Mouse (Mus musculus) intestine, postnatal 0 days (tissue): ENCODE data around the gene Sar1a. TPM values are rescaled to one million over a fixed set of nuclear protein-coding genes. Genes with fewer than 3 reads are reported as not detected.

Experiments used
- ATAC-seq: fragments of 200-750 bp; cut with Nextera tagmentation; 2 replicates; pipeline ENCODE4 v1.8.0; 2017; ENCODE audit warnings: mild to moderate bottlenecking, moderate TSS enrichment, moderate library complexity
- H3K27ac ChIP-seq: fragments of 300-500 bp; sonication (generic); 2 replicates; pipeline ENCODE4 v1.5.1; 2014; ENCODE audit warnings: mild to moderate bottlenecking, low read depth, low read length, moderate library complexity
- H3K27me3 ChIP-seq: fragments of 300-500 bp; sonication (generic); replicated peaks from 2 replicates; pipeline ENCODE4 v1.6.1; 2014; ENCODE audit warnings: low read length, mixed read lengths; ENCODE audit not compliant: control insufficient read depth, insufficient read depth
- H3K36me3 ChIP-seq: fragments of 300-500 bp; sonication (generic); 2 replicates; pipeline ENCODE4 v1.6.1; 2014; ENCODE audit warnings: mild to moderate bottlenecking, moderate library complexity; ENCODE audit not compliant: control insufficient read depth, insufficient read depth
- H3K4me1 ChIP-seq: fragments of 300-500 bp; sonication (generic); replicated peaks from 2 replicates; pipeline ENCODE4 v1.6.1; 2014; ENCODE audit warnings: antibody characterized with exemption, low read length, mixed read lengths; ENCODE audit not compliant: control insufficient read depth, insufficient read depth
- H3K4me2 ChIP-seq: fragments of 300-500 bp; sonication (generic); replicated peaks from 2 replicates; pipeline ENCODE4 v1.6.1; 2014; ENCODE audit warnings: low read depth, mild to moderate bottlenecking, moderate library complexity
- H3K4me3 ChIP-seq: fragments of 300-500 bp; sonication (generic); 2 replicates; pipeline ENCODE4 v1.5.1; 2014; ENCODE audit warnings: low read depth, low read length
- H3K9ac ChIP-seq: fragments of 300-500 bp; sonication (generic); 2 replicates; pipeline ENCODE4 v1.6.1; 2014; ENCODE audit warnings: mild to moderate bottlenecking, low read depth, low read length
- H3K9me3 ChIP-seq: fragments of 300-500 bp; sonication (generic); 2 replicates; pipeline ENCODE4 v1.6.1; 2016; ENCODE audit warnings: mixed run types; ENCODE audit not compliant: control insufficient read depth
- CTCF ChIP-seq: sonication (generic); IDR thresholded peaks from 2 replicates; pipeline ENCODE4 v1.5.1; 2016; ENCODE audit warnings: low read depth, mild to moderate bottlenecking, control low read depth, antibody characterized with exemption, moderate library complexity
- WGBS: fragments of 180-500 bp; shearing (Covaris S2); extraction: QIAGEN DNeasy Blood & Tissue Kit; methylation state at CpG from one replicate; pipeline ENCODE4 v1.1.7; 2014; 5-methylcytosine and 5-hydroxymethylcytosine counted together
- polyA plus RNA-seq: library from polyadenylated mRNA; unstranded; fragments of >200 nt; fragmentation: Nextera tagmentation; extraction: Ambion mirVana; gene quantifications from 2 replicates; pipeline ENCODE4 v1.2.1, GENCODE M21; 2015

Gene Sar1a
- polyA plus RNA-seq, 1 experiment from 2014 or later, result 111 TPM

DNA sequence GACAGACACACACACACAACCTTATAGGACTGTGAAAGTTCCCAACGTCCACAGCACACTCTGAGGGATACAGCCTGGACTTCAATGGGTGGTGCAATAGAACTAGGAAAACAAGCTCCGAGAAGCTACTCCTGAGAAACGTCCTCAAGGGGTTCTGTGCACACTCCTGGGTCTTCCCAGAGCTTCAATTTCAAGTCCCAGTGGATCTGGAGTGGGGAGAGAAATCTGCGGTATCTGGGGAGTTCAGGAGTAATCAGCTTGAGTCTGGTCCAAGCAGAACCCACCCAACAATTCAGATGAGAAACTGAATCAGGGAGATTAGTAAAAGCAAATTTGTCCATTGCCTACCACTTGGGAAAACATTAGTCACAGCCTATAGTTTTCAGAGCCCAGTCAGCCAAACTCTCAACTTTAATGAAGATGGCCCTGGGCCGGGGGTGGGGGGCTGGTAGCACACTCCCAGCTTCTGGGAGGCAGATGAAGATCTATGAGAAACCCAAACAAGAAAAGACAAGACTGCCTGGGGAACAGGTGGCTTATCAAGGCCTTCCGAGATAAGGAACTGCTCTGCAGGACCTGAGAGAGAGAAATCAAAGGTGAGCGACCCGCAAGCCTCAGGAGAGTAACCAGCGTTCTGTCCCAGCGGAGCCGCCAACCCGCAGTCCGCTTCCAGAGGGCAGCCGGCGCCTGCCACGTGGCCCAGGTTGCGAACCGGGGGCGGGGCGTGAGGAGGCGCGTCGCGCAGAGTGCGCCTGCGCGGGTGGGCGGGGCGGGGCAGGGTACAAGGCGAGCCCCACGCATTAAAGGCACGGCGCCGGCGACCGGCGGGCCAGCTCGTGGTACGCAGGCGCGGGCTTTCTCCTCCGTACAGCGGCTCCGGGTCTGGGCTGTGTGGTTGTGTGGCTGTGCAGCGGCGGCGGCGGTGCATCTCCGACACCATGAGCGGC is 32.0 kb upstream of the Sar1a start, which contains the start of gene Ppa1:
Gene Ppa1 (plus strand): TSS at position 763 of the 947 bp plus-strand sequence.
- under 1% methylated on average over 48 of the region's 50 CpGs for WGBS
- peak; percentile 85 for ATAC-seq
- Histone ChIP-seq H3K4me1 (peaks cover 16% of the 10 kb centered on the region), H3K4me3 (peak within 1 kb of the TSS; percentile 85), H3K9ac (peak within 1 kb of the TSS; percentile 74), H3K4me2 (peak within 1 kb of the TSS; percentile 93), H3K9me3 (no peaks in the 10 kb centered on the region), H3K27me3 (no peaks in the 10 kb centered on the region), H3K36me3 (peaks cover 6% of the 10 kb centered on the region; the same call in 1 of the 2 replicates), H3K27ac (peak within 1 kb of the TSS; percentile 90)
- no peak for TF ChIP-seq CTCF

DNA sequence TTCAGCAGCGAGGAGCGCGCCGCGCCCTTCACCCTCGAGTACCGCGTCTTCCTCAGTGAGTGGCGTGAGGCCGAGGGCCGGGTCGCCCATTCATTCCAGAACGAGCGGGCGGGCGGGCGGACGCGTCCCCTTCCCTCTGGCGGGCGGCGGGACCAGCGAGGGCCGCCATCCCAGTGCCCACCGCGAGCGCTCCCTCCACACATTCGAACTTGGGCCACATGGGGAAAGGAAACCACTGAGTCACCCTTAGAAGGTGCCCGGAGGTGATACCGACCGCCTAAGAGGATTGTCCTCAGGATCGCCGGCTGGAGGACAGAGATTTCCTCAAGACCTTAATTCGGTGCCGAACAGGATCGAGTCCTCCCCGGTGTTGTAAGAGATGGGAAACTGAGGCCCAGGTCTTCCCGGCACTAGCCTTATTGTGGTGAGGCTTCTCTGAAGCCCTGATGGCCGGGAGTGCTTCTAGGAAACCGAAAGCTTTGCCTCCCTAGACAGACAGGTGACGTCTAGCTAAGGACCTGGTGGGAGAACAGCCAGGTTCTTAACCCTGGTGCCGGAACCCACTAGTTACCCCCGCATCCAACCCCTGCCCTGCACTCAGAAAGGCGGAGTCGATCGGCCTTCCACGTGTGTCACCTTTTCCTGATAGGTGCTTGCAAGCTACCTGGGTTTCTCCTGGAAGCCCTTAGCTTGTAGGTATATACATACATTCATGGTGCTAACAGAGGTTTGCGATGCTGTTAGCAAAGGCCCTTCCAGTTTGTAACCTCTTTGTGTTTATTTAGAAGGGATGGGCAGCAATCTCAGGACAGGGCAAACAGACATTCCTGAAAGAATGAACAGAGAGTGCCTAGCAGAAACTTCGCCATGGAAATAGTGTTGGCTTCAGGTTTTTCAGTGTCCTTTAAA is 31.1 kb upstream of the Sar1a start:
- Histone ChIP-seq H3K27ac (peak overlapping the region; percentile 90), H3K36me3 (peaks cover 6% of the 10 kb centered on the region; the same call in 1 of the 2 replicates), H3K9ac (peak overlapping the region; percentile 74), H3K27me3 (no peaks in the 10 kb centered on the region), H3K4me3 (peak overlapping the region; percentile 85), H3K9me3 (no peaks in the 10 kb centered on the region), H3K4me2 (peak overlapping the region; percentile 93), H3K4me1 (peaks cover 16% of the 10 kb centered on the region)
- TF ChIP-seq CTCF, result no peak; the same call in 1 of the 2 replicates
- WGBS, result 2% methylated on average over 41 of the region's 49 CpGs
- peak; percentile 48 for ATAC-seq

DNA sequence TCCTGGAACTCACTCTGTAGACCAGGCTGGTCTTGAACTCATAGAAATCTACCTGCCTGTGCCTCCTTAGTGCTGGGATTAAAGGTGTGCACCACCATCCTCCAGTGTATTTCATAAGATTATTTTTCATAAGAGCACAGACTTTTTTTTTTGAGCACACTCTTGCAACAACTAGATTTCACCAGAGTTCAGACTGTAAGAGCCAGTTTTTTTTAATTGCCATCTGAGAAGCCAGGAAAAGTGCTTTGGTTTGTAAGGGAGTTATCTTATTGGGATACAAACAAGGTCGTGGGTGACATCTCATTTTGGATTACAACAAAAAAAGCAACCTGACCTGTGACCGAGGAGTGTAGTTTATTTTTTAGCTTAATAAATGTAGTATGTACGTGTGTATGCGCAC is 26.0 kb upstream of the Sar1a start:
- no peaks in the 10 kb centered on the region for H3K27me3 ChIP-seq
- TF ChIP-seq CTCF, result no peak
- 91% methylated on average over 4 of the region's 4 CpGs for WGBS
- no peak overlapping the region for H3K9ac ChIP-seq
- H3K4me3 ChIP-seq, result no peak overlapping the region
- ATAC-seq, result no peak
- peaks cover 10% of the 10 kb centered on the region; the same call in 1 of the 2 replicates for H3K4me1 ChIP-seq
- peaks cover 6% of the 10 kb centered on the region; the same call in 1 of the 2 replicates for H3K36me3 ChIP-seq
- no peak overlapping the region for H3K27ac ChIP-seq
- H3K9me3 ChIP-seq, result no peaks in the 10 kb centered on the region
- no peak overlapping the region for H3K4me2 ChIP-seq

DNA sequence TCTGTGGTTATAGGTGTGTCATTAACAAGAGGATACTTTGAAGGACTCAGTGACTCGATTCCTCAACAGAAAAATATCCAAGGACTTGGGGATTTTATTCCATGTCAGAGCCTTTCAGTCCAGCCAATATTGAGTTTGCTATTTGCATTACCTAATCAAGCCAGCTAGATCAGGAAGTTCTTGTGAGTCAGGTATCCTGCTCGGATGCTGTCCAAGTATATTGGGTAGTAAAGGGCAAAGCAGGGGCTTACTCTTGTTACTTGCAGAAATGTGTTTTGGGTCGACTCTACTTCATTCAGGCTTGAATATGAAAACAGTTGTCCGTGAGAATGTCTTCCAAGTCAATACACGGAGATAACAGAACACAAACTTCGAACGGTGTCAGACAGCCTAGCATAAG is 25.4 kb upstream of the Sar1a start:
- no peak overlapping the region for H3K9ac ChIP-seq
- H3K4me1 ChIP-seq, result 0 out of 2 replicates have a peak, but pooled peaks cover 5% of the 10 kb centered on the region
- 64% methylated on average over 7 of the region's 7 CpGs for WGBS
- no peak for ATAC-seq
- no peaks in the 10 kb centered on the region for H3K9me3 ChIP-seq
- TF ChIP-seq CTCF, result no peak
- no peak overlapping the region for H3K4me3 ChIP-seq
- no peaks in the 10 kb centered on the region for H3K27me3 ChIP-seq
- H3K4me2 ChIP-seq, result no peak overlapping the region
- H3K36me3 ChIP-seq, result peaks cover 11% of the 10 kb centered on the region
- H3K27ac ChIP-seq, result no peak overlapping the region

DNA sequence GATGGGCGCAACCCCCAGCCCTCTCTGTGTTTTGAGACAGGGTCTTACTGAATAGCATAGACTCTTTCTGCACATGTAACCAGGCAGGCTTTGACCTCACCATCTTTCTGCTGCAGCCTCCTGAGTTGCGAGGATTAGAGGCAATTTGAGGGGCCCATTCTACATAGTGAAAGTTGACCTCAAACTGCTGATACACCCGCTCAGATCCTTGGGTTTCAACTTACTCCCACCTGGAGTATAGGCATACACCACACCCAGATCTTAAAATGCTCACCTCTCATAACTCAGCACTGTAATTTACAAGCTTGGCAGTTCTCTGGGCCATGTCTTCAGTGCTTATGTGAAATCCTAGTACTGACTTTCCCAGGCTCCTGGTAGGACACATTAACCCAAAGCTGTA is 24.9 kb upstream of the Sar1a start:
- Histone ChIP-seq H3K4me3 (no peak overlapping the region), H3K9me3 (no peaks in the 10 kb centered on the region), H3K9ac (no peak overlapping the region), H3K27ac (no peak overlapping the region), H3K27me3 (no peaks in the 10 kb centered on the region), H3K4me1 (0 out of 2 replicates have a peak, but pooled peaks cover 3% of the 10 kb centered on the region), H3K4me2 (no peak overlapping the region), H3K36me3 (peaks cover 15% of the 10 kb centered on the region)
- no peak for TF ChIP-seq CTCF
- 71% methylated on average over 3 of the region's 3 CpGs for WGBS
- no peak for ATAC-seq
